Mouse (Mus musculus) lung, postnatal 0 days (tissue): Measurements from ENCODE around the gene Coq8b.

ENCODE experiments used
- CTCF ChIP-seq: IDR thresholded peaks from 2 replicates; pipeline ENCODE4 v1.5.1; 2016; ENCODE audit warnings: antibody characterized with exemption, mild to moderate bottlenecking
- EP300 ChIP-seq: IDR thresholded peaks from 2 replicates; pipeline ENCODE4 v1.6.1; 2016; ENCODE audit warnings: antibody characterized with exemption, mild to moderate bottlenecking, control low read depth

DNA sequence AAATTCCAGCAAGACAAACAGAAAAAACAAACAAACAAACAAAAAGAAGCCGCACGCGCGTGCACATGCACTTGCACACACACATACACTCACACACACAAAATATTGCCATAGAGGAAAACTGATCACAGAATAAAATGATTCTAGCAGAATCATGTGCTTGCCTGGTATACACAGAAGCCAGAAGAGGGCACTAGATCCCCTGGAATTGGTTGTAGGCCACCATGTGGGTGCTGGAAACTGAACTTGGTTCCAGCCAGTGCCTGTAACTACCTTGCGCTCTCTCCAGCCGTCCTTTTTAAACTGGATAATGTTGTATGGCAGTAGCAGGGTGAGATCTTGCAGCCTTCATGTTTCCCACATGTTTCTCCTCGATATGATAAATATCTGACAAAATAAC, 55.9 kb downstream of the Coq8b start:
- no peak for TF ChIP-seq CTCF
- TF ChIP-seq EP300: no peak
